Mouse (Mus musculus): ENCODE measurements around the gene Ebf1.

DNA sequence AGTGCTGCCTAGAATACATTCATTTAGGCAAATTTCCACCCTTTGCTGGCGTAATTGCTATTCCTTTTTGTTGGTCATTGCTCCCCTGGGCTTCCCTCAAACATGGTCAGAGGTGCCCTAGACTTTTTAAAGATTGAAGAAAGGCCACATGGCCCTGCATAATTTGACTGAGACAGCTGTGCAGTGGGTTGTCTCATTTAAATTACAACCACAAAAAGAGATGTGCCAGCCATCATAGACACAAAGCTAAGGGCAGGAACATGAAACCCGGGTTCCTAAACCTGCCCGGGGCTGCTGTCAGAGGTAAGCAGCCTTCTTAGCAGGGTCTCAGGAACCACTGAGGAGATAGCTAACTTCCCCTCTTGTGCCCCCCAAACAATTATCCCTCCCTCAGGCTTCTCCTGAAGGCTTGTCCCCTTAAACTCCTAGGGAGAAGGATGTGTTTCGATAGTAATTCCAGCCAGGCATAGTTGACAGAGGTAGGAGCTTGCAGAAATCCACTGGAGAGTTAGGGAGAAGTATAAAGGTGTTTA lies 46.6 kb downstream of the Ebf1 start:
- TF ChIP-seq GATA1 (IDR thresholded peaks at IDR 0.05; ENCODE audit: borderline replicate concordance, low read length) (no peak), FLI1 (IDR thresholded peaks at IDR 0.05; ENCODE audit: low read length) (no peak)
